Mouse (Mus musculus) E14TG2a.4 (cell line): Measurements from ENCODE around the gene Erfe.

Experiments
- CTCF ChIP-seq: conservative IDR thresholded peaks from 2 replicates; pipeline ENCODE4 v1.5.1; 2014; ENCODE audit warnings: low read length
- NANOG ChIP-seq: IDR thresholded peaks from 2 replicates; pipeline ENCODE4 v1.6.1; 2014; ENCODE audit warnings: borderline replicate concordance, low read length, mixed read lengths

DNA sequence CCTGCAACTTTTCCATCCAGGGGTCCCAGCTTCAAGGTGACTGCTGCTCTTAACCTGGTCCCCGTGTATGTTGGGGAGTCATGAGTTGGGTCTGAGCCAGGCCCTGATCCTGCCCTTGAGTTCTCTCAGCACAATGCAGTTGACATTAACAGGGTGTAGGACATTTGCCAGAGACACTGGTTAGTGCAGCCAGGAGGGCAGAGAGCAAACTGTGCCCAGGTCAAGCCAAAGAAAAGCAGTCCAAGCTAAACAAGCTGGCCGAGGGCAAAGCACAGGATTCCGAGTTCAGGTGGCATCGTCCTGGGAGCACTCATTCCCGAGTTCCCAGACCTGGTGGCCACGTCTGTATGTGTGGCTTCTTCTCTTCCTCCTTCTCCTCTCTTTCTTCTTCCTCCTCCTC, 48.6 kb upstream of the Erfe start:
- TF ChIP-seq CTCF (no peak), NANOG (no peak)
